Mouse (Mus musculus): ENCODE results near the gene Mbd6.

- no peak for TF ChIP-seq TAL1 (conservative IDR thresholded peaks at IDR 0.05; ENCODE audit: low read depth, low read length)
- TF ChIP-seq GATA1 (IDR thresholded peaks at IDR 0.05; ENCODE audit: borderline replicate concordance, low read length) = no peak
These were observed 864 bp upstream of the Mbd6 start for GRCm38 (mm10) chr10:127289573-127290191.
